13 mouse cellular contexts compared by ENCODE assay signal in genomic region chr11:36269945-36270344, GRCm38 (mm10).
"Had no signal": no experiment of that assay in that cellular context is flagged by ENCODE, and none has a peak within 500 bp of the region (broad histone marks: within the 10 kb centered on the region; RNA-seq: fewer than 3 reads in every experiment).

No protein-coding gene starts in this region.

- H3K36me3 ChIP-seq: kidney, embryonic 15.5 days; limb, embryonic 13.5 days; liver, embryonic 15.5 days had no signal

- H3K9me3 ChIP-seq: kidney, embryonic 15.5 days; limb, embryonic 13.5 days; liver, embryonic 15.5 days had no signal

- H3K27ac ChIP-seq: kidney, embryonic 15.5 days; limb, embryonic 13.5 days; liver, embryonic 15.5 days; macrophage; stomach, postnatal 0 days had no signal

- H3K9ac ChIP-seq: kidney, embryonic 15.5 days; limb, embryonic 13.5 days; liver, embryonic 15.5 days; lung, embryonic 14.5 days had no signal

- H3K4me1 ChIP-seq: kidney, embryonic 15.5 days; liver, embryonic 15.5 days; megakaryocyte, embryonic 14.5 days had no signal

- H3K27me3 ChIP-seq: kidney, embryonic 15.5 days; limb, embryonic 13.5 days; liver, embryonic 15.5 days; megakaryocyte, embryonic 14.5 days had no signal

- H3K4me3 ChIP-seq: kidney, embryonic 15.5 days; limb, embryonic 13.5 days; liver, embryonic 15.5 days; megakaryocyte, embryonic 14.5 days had no signal

- DNase-seq: kidney, postnatal 14 days; left cerebral cortex, postnatal 4 days; lung, embryonic 14.5 days; lung, postnatal 14 days; thymus, postnatal 4 days had no signal

- H3K4me2 ChIP-seq: kidney, embryonic 15.5 days; limb, embryonic 13.5 days; liver, embryonic 11.5 days; liver, embryonic 15.5 days; lung, embryonic 14.5 days; midbrain, embryonic 11.5 days had no signal
